Mouse (Mus musculus) embryonic stem cell, embryonic (primary cell): Measurements from ENCODE around the gene Timm44.

Source experiments
- CTCF ChIA-PET, 4 experiments: fragments of 300-600 bp in 2 of 4; fragments of 350-600 bp in 2 of 4; sonication (Branson Sonifier 250); formaldehyde crosslinking; loops; one replicate each; lab custom pipeline; 2022; ENCODE audit warnings: inconsistent platforms in 2 of 4; lab: Charles Lee
- POLR2A ChIA-PET, 4 experiments: fragments of 300-600 bp in 2 of 4; fragments of 350-600 bp in 2 of 4; sonication (Branson Sonifier 250); formaldehyde crosslinking; loops; one replicate each; lab custom pipeline; 2022; ENCODE audit warnings: antibody characterized with exemption in 4 of 4, inconsistent platforms in 1 of 4; lab: Charles Lee

The Timm44 gene

DNA sequence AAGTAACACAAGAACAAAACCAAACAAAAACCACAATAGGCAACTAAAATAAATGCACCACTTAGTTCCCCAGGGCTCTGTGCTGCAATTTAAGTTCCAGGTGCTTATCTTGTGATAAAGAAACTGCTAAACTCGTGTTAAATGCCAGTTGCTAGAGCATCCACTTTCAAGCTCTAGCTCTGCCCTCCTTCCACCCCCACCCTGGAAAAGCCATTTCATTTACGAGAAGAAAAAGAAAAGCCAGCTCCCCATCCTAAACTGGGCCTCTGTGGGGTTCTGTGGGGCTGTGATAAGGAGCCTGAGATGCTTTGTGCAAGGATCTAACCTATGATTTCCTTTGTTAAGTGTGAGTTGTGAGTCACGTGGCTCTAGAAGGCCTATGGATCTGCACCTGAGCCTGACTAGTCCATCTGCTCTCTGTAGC is 28.4 kb upstream of the Timm44 start:
- ChIA-PET POLR2A (interaction anchor here in 2 of 4 experiments (0.7 to 1.3 kb wide), 6 partner anchors 9 to 18 kb away, joined by 3 to 4 read pairs (median 4); no protein-coding TSS in a partner anchor), CTCF (no interaction called here)

DNA sequence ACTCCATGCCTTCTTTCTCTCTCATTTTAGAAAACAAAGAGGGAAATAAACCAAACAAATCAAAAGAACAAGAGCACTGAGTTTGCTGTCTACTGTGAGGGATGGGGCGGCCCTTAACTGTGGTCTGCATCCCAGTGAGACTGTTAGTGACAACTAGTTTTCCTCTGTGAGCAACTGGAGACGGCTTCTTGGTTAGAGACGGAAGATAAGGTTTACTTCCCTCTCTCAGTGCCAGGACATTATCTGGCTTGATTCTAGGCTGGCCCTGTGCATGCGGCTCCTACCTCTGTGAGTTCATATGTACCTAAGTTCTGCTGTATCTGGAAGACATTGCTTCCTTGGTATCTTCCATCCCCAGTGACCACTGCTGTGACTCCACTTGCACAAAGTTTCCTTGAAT is 22.1 kb upstream of the Timm44 start:
- ChIA-PET POLR2A (interaction anchor here in 2 of 4 experiments (1.1 to 2.2 kb wide), 2 partner anchors 15 to 17 kb away, joined by 3 to 7 read pairs; no protein-coding TSS in a partner anchor), CTCF (no interaction called here)

DNA sequence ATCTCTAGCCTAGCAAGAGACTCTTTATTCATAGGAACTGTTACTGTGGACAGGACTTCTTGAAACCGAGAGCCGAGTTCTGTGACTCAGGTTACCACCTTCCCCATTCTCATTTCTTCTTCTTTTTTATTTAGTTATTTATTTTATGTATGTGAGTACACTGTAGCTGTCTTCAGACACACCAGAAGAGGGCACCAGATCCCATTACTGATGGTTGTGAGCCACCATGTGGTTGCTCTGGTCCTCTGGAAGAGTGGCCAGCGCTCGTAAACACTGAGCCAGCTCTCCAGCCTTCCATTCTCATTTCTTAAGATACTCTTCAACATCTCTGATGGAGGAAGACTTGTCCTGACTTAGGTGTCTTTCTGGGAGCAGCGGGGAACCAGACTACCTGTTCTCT is 17.0 kb upstream of the Timm44 start:
- POLR2A ChIA-PET = interaction anchor here in 1 of 4 experiments (1.0 to 5.3 kb wide), 3 partner anchors 8 to 36 kb away, joined by 3 to 40 read pairs (median 4); no protein-coding TSS in a partner anchor
- CTCF ChIA-PET = interaction anchor here in 1 of 4 experiments (0.9 to 1.1 kb wide), 2 partner anchors 13 to 25 kb away, joined by 3 read pairs; no protein-coding TSS in a partner anchor

DNA sequence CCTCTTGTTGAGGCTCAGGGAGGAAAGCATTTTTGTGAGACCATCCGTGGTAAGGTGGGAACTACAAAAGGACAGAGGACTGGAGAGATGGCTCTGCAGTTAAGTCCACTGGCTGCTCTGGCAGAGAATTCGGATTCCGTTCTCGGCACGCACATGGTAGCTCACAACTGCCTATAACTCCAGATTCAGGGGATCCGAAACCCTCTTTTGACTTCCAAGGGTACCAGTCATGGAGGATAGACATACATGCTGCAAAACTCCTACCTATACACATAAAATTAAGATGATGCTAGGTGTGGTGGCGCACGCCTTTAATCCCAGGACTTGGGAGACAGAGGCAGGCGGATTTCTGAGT is 375 bp upstream of the Timm44 start:
- ChIA-PET CTCF (interaction anchor here (0.7 to 1.4 kb wide), 7 partner anchors 9 to 605 kb away, joined by 3 to 5 read pairs (median 4); partner anchors contain the start of gene Ctxn1 (in 1 of the 4)), POLR2A (interaction anchor here (0.6 to 4.0 kb wide), 45 partner anchors 8 to 401 kb away, joined by 3 to 20 read pairs (median 5); partner anchors contain the start of genes Snapc2 (in 2 of the 4), Ccl25 (in 1 of the 4), Ctxn1 (in 1 of the 4) and Evi5l (in 1 of the 4))

DNA sequence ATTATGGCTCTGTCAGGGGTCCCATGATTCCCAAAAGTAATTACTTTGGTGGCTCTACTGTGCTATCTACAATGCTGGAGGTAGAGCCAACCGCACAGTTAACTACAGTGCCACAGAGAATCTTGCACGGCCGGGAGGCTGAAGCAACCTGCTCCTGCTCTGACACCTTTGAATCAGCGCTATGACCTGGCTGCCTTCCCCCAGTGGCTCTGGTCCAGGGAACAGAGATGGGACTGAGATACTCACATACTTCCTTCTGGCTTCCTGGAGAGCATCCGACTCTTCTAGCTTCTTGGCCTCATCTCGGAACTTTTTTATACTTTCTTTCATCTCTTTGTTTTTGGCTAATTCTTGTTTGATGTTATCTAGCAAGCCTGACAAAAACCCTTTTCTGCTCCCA is 6.1 kb downstream of the Timm44 start:
- ChIA-PET CTCF (interaction anchor here in 1 of 4 experiments (1.9 kb wide), 1 partner anchor 11 kb away, joined by 4 read pairs; the partner anchor contains the start of gene Ctxn1), POLR2A (no interaction called here)

DNA sequence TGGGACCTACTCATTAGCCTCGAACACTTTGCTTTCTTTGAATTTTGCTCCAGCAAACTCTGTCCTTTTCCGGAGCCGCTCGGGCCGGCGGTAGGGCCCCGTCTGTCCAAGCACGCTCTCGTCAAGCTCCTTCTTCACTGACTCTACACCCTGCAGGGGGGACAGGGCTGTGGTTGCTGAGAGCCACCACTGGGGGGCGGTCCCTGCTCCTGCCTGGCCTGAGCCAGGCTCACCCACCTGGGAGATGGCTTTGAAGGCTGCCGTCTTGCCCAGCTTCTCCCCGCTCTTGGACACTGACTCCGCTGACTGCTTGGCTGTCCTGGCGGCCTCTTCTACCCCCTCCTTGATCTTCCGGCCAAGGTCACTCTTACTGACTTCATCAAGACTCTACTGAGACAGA is 8.1 kb downstream of the Timm44 start:
- CTCF ChIA-PET = interaction anchor here (0.5 to 2.2 kb wide), 53 partner anchors 8 to 596 kb away, joined by 3 to 16 read pairs (median 4); partner anchors contain the start of genes Ctxn1 (in 3 of the 4), Snapc2 (in 2 of the 4), Timm44 (in 2 of the 4) and Evi5l (in 1 of the 4)
- POLR2A ChIA-PET = interaction anchor here in 3 of 4 experiments (0.6 to 3.1 kb wide), 18 partner anchors 8 to 845 kb away, joined by 3 to 15 read pairs (median 4); partner anchors contain the start of genes Timm44 (in 3 of the 3), Ctxn1 (in 1 of the 3) and Snapc2 (in 1 of the 3)

- ChIA-PET POLR2A (interaction anchor here in 2 of 4 experiments (0.6 to 3.1 kb wide), 7 partner anchors 7 to 304 kb away, joined by 3 to 15 read pairs (median 4); partner anchors contain the start of gene Timm44 (in 1 of the 2)), CTCF (interaction anchor here in 1 of 4 experiments (1.3 kb wide), 1 partner anchor 91 kb away, joined by 3 read pairs; no protein-coding TSS in a partner anchor)
Observed at GRCm38 (mm10) chr8:4265160-4265914, 10.4 kb downstream of the Timm44 start.

DNA sequence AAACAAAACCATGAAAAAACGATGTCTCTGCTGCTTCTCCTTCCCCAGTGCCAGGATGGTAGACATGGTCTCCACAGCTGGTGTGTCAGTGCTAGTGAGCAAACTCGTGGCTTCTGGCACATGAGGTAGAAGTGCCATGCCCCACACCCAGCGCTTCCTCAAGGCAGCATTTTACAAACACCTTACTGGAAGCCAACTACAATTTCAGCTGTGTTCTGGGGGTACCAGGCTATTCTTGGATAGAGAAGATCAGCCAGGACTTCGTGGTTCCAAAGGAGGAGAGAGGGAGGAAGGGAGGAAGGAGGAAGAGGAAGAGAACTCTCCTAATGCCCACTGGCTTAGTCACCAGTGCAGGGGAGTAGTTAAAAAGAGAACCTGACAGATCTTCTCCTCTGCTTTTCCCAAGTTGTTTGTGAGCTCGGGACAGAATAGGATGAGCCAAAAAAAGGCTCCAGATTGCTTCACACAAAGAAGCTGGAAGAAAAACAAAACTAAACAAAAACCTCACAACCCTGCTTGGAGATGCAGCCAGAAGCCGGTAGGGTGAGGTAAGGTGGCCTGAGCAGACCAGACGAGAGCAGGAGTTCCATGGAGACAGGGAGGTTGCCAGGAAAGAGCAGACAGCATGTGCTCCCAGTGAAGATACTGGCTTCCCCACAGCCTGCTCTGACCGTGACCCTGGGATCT is 12.5 kb downstream of the Timm44 start:
- CTCF ChIA-PET = interaction anchor here in 1 of 4 experiments (0.9 kb wide), 1 partner anchor 59 kb away, joined by 3 read pairs; no protein-coding TSS in a partner anchor
- POLR2A ChIA-PET = interaction anchor here in 1 of 4 experiments (1.2 to 2.9 kb wide), 6 partner anchors 9 to 116 kb away, joined by 3 to 9 read pairs (median 4); no protein-coding TSS in a partner anchor

GRCm38 (mm10) chr8:4259805-4260170 is 15.9 kb downstream of the Timm44 start:
- ChIA-PET POLR2A (interaction anchor here in 3 of 4 experiments (0.5 to 4.2 kb wide), 20 partner anchors 8 to 662 kb away, joined by 3 to 16 read pairs (median 5); partner anchors contain the start of genes Tgfbr3l (in 2 of the 3), Timm44 (in 2 of the 3), Evi5l (in 1 of the 3) and Gm49320 (in 1 of the 3)), CTCF (interaction anchor here in 3 of 4 experiments (0.7 to 3.3 kb wide), 13 partner anchors 8 to 541 kb away, joined by 3 to 13 read pairs (median 8); partner anchors contain the start of genes Gm49320 (in 2 of the 3) and Map2k7 (in 2 of the 3))

- POLR2A ChIA-PET = interaction anchor here (0.5 to 4.2 kb wide), 30 partner anchors 8 to 791 kb away, joined by 3 to 16 read pairs (median 4); partner anchors contain the start of genes Gm49320 (in 2 of the 4), Timm44 (in 2 of the 4), Evi5l (in 1 of the 4) and Map2k7 (in 1 of the 4)
- CTCF ChIA-PET = interaction anchor here (0.6 to 3.3 kb wide), 23 partner anchors 8 to 541 kb away, joined by 3 to 13 read pairs (median 5); partner anchors contain the start of genes Gm49320 (in 3 of the 4), Map2k7 (in 3 of the 4), Tgfbr3l (in 2 of the 4) and Timm44 (in 1 of the 4)
Observed at GRCm38 (mm10) chr8:4259125-4259804, 16.4 kb downstream of the Timm44 start, which contains the start of gene Ctxn1. Ctxn1 (minus strand) TSS chr8:4259274.

- ChIA-PET CTCF (interaction anchor here (0.6 to 3.3 kb wide), 23 partner anchors 8 to 540 kb away, joined by 3 to 13 read pairs (median 5); partner anchors contain the start of genes Gm49320 (in 3 of the 4), Map2k7 (in 3 of the 4), Tgfbr3l (in 2 of the 4) and Timm44 (in 1 of the 4)), POLR2A (interaction anchor here (0.6 to 4.2 kb wide), 30 partner anchors 8 to 791 kb away, joined by 3 to 16 read pairs (median 4); partner anchors contain the start of genes Gm49320 (in 2 of the 4), Evi5l (in 1 of the 4), Map2k7 (in 1 of the 4) and Zfp958 (in 1 of the 4))
Observed at GRCm38 (mm10) chr8:4258678-4259077, 17.0 kb downstream of the Timm44 start.

DNA sequence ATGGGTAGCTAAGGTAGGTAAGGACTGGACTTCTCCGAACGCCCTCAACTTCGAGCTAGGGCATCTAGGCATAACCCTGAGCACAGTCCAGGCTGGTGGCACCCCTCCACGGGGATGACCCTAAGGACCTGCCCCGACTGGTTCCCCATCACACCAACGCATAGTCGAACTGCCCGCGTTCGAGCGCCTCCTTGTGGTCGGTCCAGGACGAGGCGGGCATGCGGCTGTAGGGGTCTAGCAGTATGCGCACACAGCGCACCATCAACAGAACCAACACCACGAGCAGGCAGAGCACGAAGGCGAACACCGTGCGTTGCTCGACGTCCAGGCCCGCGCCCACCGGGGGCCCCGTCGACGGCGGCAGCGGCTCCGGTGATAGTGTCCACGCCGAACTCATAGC is 17.5 kb downstream of the Timm44 start:
- ChIA-PET POLR2A (interaction anchor here (0.7 to 4.2 kb wide), 23 partner anchors 8 to 355 kb away, joined by 3 to 16 read pairs (median 4); partner anchors contain the start of genes Gm49320 (in 2 of the 4), Map2k7 (in 1 of the 4) and Zfp958 (in 1 of the 4)), CTCF (interaction anchor here (0.6 to 3.3 kb wide), 17 partner anchors 8 to 125 kb away, joined by 3 to 13 read pairs (median 7); partner anchors contain the start of genes Gm49320 (in 3 of the 4), Map2k7 (in 3 of the 4) and Tgfbr3l (in 1 of the 4))

DNA sequence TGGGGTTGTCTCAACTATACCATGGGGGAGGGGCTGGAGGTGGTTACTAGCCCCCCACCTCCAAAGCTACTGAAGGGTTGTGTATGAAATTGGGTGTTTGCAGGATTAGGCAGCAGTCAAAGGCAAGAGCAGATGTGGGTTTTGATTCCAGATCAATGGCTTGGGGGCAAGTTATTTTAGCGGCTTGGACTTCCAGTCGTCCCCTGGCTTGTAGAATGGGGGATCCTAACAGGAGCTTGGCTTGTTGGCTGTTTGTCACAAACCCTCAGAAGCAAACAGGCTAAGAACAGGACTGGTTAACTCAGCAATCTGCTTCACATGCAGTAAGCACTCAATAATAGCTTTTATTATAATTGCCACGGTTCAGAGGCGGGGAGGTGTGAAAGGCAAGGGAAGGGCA is 18.4 kb downstream of the Timm44 start:
- POLR2A ChIA-PET = interaction anchor here in 3 of 4 experiments (0.5 to 4.2 kb wide), 21 partner anchors 9 to 355 kb away, joined by 3 to 16 read pairs (median 3); partner anchors contain the start of genes Gm49320 (in 1 of the 3), Map2k7 (in 1 of the 3) and Zfp958 (in 1 of the 3)
- CTCF ChIA-PET = interaction anchor here (0.9 to 3.3 kb wide), 9 partner anchors 10 to 539 kb away, joined by 3 to 13 read pairs (median 5); partner anchors contain the start of genes Gm49320 (in 3 of the 4) and Map2k7 (in 3 of the 4)

- CTCF ChIA-PET = interaction anchor here (0.6 to 3.3 kb wide), 9 partner anchors 10 to 538 kb away, joined by 3 to 13 read pairs (median 5); partner anchors contain the start of genes Gm49320 (in 3 of the 4) and Map2k7 (in 3 of the 4)
- POLR2A ChIA-PET = interaction anchor here in 3 of 4 experiments (0.5 to 4.2 kb wide), 24 partner anchors 8 to 356 kb away, joined by 3 to 16 read pairs (median 3); partner anchors contain the start of genes Gm49320 (in 2 of the 3), Map2k7 (in 2 of the 3) and Zfp958 (in 1 of the 3)
Observed at GRCm38 (mm10) chr8:4256911-4257310, 18.8 kb downstream of the Timm44 start.

GRCm38 (mm10) chr8:4255471-4255870 is 20.2 kb downstream of the Timm44 start:
- POLR2A ChIA-PET = interaction anchor here in 2 of 4 experiments (1.3 to 4.2 kb wide), 5 partner anchors 9 to 17 kb away, joined by 4 to 16 read pairs (median 5); partner anchors contain the start of genes Gm49320 (in 2 of the 2) and Map2k7 (in 2 of the 2)
- CTCF ChIA-PET = interaction anchor here in 1 of 4 experiments (3.2 kb wide), 1 partner anchor 12 kb away, joined by 12 read pairs; no protein-coding TSS in a partner anchor
